Mouse (Mus musculus) testis, adult 2 months (tissue): ENCODE data around the gene Osbpl7. TPM values are rescaled to one million over a fixed set of nuclear protein-coding genes. Genes with fewer than 3 reads are reported as not detected.
A peak's percentile ranks its signal among the peaks of the same experiment; 100 is the strongest.

Experiments
- H3K27ac ChIP-seq: fragments of 200-500 bp; 2 replicates; pipeline ENCODE4 v1.5.1; 2012; ENCODE audit warnings: low read depth, low read length; ENCODE audit not compliant: control insufficient read depth, insufficient read depth
- H3K27me3 ChIP-seq: fragments of 200-500 bp; 2 replicates; pipeline ENCODE4 v1.6.1; 2012; ENCODE audit warnings: mild to moderate bottlenecking, low read length, moderate library complexity; ENCODE audit not compliant: control insufficient read depth, insufficient read depth
- H3K36me3 ChIP-seq: fragments of 200-500 bp; 2 replicates; pipeline ENCODE4 v1.6.1; 2012; ENCODE audit warnings: mild to moderate bottlenecking, low read length; ENCODE audit not compliant: control insufficient read depth, insufficient read depth
- H3K4me1 ChIP-seq: fragments of 200-500 bp; 2 replicates; pipeline ENCODE4 v1.6.1; 2012; ENCODE audit warnings: low read length; ENCODE audit not compliant: control insufficient read depth, insufficient read depth
- H3K4me3 ChIP-seq: fragments of 200-500 bp; 2 replicates; pipeline ENCODE4 v1.5.1; 2012; ENCODE audit warnings: low read depth, mild to moderate bottlenecking, low read length, moderate library complexity, mixed read lengths; ENCODE audit not compliant: control insufficient read depth
- CTCF ChIP-seq: fragments of 200-500 bp; IDR thresholded peaks from 2 replicates; pipeline ENCODE4 v1.5.1; 2012; ENCODE audit warnings: low read depth, mild to moderate bottlenecking, inconsistent platforms, low read length, moderate library complexity; ENCODE audit not compliant: control insufficient read depth, insufficient read depth, insufficient replicate concordance
- POLR2A ChIP-seq: fragments of 200-500 bp; IDR thresholded peaks from 2 replicates; pipeline ENCODE4 v1.6.1; 2012; ENCODE audit warnings: low read depth, mild to moderate bottlenecking, inconsistent platforms, low read length, moderate library complexity; ENCODE audit not compliant: control insufficient read depth
- polyA plus RNA-seq: library from polyadenylated mRNA; depleted of rRNA; stranded (reverse); fragments of >200 nt; gene quantifications from 2 replicates; pipeline ENCODE4 v1.2.3, GENCODE M21; 2012; rRNA removed

The Osbpl7 gene
- polyA plus RNA-seq: 75.7 and 82.3 TPM in 2 replicates

DNA sequence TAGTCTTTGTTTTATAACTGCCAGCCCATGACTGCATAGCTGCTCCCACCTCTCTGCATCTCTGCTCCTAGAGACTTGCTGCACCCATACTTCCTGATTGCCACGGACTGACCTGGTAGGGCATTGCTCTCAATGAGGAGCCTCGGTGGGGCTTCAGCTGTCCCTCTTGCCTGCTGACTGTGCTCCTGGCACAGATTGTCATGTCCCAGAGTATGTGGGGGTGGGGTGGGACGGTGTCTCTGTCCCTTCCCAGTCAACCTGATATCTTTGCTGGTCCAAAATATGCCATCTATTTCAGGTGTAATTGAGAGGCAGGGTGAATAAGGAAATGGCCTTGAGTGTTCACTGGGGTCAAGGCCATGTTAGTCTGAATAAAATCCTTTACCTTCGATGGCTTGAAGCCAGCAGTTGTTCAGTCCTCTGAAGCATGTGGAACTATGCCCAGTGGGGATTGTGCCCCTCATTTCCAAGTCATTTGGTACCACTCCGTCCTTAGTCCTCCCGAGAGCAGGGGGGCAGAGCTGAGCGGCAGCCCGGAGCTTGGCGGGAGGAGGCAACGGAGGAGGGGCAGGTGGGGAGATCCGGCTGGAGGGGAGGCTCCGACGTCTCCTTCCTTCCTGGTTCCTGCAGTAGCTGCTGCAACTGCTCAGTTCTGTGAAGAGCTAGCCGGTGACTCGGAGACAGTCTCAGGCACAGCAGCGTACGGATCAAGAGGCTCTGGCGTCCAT is at the start of gene Osbpl7:
Gene Osbpl7, plus strand, starts transcription at position 413 of the 728 bp plus-strand sequence.
- peaks cover 11% of the 10 kb centered on the region for H3K4me1 ChIP-seq
- peak within 1 kb of the TSS; percentile 18 for H3K27ac ChIP-seq
- TF ChIP-seq CTCF (no peak; the same call in 1 of the 2 replicates), POLR2A (peak; percentile 59)
- H3K4me3 ChIP-seq: peak within 1 kb of the TSS; percentile 74
- H3K36me3 ChIP-seq: no peaks in the 10 kb centered on the region; the same call in 1 of the 2 replicates
- no peaks in the 10 kb centered on the region for H3K27me3 ChIP-seq

DNA sequence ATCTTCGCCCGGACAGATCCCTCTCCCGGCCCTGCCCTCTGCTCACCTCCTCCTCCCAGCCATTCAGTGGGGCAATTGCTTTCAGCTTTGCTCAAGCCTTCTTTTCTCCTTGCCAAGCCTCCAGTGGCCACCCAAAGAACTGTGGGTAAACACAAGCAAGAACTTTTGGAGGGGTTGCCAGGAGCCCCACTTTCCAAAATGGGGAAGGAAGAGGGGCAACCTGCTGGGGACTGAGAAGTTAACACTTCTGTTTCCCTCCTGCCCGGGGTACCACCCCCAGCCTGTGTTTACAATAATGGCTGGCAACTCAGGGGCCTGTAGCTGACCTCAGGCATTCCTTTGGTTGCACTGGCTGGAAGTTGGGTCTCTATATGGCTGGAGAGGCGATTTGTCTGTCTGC is 47.3 kb upstream of the Osbpl7 start:
- H3K27ac ChIP-seq: no peak overlapping the region
- no peaks in the 10 kb centered on the region for H3K4me1 ChIP-seq
- H3K27me3 ChIP-seq: no peaks in the 10 kb centered on the region
- TF ChIP-seq CTCF (no peak), POLR2A (no peak)
- H3K4me3 ChIP-seq: no peak overlapping the region
- H3K36me3 ChIP-seq: no peaks in the 10 kb centered on the region

DNA sequence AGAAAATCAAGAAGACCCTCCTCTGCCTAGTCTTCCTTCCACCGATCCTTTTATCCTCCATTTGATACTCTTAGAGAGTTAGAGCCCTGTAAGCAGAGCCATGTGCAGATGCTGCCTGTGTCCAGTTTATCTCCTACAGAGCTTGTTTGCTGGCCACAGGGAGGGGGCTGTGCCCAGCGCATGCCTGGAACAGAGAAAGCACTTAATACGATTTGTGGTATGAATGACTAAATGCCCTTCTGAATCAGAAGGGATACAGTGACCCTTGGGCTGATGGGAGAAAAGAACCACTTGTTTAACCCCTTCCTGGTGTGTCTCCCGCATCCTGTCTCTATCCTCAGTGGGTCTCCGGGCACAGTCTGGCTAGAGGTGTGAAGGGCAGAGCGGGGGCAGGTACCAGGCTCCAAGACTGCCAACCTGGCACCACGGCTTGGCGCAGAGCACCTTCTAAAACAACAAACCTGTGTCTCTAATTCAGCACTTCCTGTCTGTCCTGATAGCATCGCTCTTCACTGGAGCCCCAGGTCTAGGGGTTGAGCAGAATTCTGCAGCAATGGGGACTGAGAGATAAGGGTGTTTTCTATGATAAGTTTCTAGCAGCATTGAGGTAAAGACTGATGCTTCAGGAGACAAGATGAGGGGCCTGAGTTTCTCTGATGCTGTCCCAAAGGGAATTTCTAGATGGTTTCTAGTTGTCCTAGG is 43.2 kb upstream of the Osbpl7 start:
- H3K4me3 ChIP-seq: no peak overlapping the region
- no peak overlapping the region for H3K27ac ChIP-seq
- no peaks in the 10 kb centered on the region for H3K4me1 ChIP-seq
- no peaks in the 10 kb centered on the region for H3K36me3 ChIP-seq
- no peak for TF ChIP-seq CTCF
- no peak for TF ChIP-seq POLR2A
- no peaks in the 10 kb centered on the region for H3K27me3 ChIP-seq

DNA sequence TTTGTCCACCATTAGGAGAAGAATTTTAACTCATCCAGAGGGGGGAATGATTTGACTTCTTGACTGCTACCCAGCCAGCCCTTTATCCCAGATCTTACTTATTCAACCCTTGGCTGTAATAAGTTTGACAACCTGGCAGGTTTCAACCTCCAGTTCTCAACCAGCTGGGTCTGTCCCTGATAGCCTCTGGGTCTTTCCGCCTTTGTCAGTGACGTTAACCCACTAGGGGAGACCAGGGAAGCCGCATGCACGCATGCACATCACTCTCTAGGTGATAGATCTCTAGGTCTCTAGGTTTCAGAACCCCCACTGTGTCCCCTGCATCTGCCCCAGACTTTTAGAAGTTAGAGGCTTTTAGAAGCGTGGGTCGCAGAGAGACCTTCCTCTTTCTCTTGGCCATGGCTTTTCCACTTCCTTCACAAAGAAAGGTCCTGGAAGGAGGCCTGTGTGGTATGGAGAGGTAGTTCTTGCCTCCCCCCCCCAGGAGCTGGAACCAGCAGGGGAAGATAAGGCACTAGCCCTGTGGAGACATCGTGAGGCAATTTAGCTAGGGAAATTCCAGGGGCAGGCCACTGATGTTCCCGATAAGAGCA is 41.1 kb upstream of the Osbpl7 start:
- no peaks in the 10 kb centered on the region for H3K4me1 ChIP-seq
- H3K27me3 ChIP-seq: no peaks in the 10 kb centered on the region
- TF ChIP-seq POLR2A (no peak), CTCF (no peak)
- no peak overlapping the region for H3K27ac ChIP-seq
- no peaks in the 10 kb centered on the region for H3K36me3 ChIP-seq
- no peak overlapping the region for H3K4me3 ChIP-seq

DNA sequence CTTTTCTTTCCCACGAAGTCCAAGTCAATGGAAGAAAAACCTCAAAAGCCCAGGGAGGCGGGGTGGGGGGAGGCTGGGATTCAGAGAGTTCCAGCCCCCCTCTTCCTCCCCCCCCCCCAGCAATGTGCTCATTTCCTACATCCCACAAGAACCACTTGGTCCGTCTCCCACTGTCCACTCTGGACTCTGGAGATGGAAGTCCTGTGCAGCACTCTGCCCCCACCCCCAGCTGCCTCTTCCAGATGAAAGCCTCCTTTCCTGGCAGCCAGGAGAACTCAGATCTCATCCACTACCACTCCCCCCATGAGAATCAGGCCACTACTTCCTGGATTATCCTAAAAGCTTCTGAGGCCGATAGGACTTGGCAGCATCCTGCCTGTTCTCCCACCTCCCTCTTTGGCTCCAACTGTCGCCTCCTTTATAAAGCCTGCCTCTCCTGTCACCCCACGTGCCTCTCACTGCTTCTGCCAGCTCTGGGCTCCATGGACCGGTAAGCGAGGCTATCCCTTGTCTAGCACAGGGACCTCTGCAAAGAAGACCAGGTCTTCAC is 37.2 kb upstream of the Osbpl7 start, which contains the start of gene Sp6:
Gene Sp6, plus strand, starts transcription at position 274 of the 550 bp plus-strand sequence.
- no peak for TF ChIP-seq POLR2A
- TF ChIP-seq CTCF: no peak
- no peaks in the 10 kb centered on the region for H3K36me3 ChIP-seq
- no peaks in the 10 kb centered on the region for H3K4me1 ChIP-seq
- H3K27me3 ChIP-seq: no peaks in the 10 kb centered on the region
- no peak within 1 kb of the TSS for H3K27ac ChIP-seq
- H3K4me3 ChIP-seq: no peak within 1 kb of the TSS

DNA sequence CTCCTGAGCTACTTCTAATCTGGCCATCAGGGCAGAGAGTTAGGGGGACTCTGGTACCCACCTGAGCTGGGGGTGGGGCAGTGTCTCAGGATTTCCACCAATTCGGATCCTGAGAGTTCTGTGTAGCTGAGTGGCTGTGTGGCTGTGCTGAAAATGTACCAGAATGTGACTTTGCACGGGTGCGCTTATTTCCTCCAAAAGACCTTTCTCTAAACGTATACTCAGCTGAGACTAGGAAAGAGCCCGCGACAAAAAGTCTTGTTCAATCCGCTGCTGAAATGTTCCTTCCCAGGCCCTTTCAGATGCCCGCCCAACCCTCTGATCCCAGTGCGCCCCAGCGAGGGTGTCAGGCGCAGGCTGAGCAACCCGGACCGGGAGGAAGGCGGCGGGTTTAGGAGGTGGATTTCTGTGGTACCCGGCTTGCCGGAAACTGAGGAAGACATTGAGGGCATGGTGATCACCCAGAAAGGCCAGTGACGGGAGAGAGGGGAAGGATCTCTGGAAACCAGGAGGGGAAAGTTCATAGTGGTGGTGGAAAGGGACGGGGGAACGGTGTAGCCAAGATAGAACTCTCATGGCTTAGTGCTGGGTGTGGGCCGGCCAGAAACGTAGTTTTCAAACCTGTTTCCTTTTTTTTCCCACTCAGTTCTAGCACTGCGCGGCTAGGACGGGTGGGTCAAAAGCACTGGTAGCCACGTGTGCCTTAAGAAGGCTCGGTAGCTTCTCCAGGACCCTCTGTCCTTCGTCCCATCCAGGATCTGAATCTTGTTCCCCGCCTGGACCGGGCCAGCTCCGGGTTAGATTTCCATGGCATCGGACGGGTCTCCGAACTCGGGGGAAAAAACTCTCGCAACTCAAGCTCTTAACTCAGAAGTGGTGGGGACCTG is 32.5 kb upstream of the Osbpl7 start:
- Histone ChIP-seq H3K4me1 (peaks cover 8% of the 10 kb centered on the region), H3K36me3 (no peaks in the 10 kb centered on the region), H3K27ac (no peak overlapping the region), H3K27me3 (peaks cover 3% of the 10 kb centered on the region), H3K4me3 (peak overlapping the region; percentile 17)
- TF ChIP-seq CTCF (no peak), POLR2A (no peak)
